Mouse (Mus musculus): Measurements from ENCODE around the gene Igfals. TPM values are rescaled to one million over a fixed set of nuclear protein-coding genes. Genes with fewer than 3 reads are reported as not detected.

Gene Igfals
- polyA plus RNA-seq, 1 experiment from 2014 or later, result 1.1 TPM

DNA sequence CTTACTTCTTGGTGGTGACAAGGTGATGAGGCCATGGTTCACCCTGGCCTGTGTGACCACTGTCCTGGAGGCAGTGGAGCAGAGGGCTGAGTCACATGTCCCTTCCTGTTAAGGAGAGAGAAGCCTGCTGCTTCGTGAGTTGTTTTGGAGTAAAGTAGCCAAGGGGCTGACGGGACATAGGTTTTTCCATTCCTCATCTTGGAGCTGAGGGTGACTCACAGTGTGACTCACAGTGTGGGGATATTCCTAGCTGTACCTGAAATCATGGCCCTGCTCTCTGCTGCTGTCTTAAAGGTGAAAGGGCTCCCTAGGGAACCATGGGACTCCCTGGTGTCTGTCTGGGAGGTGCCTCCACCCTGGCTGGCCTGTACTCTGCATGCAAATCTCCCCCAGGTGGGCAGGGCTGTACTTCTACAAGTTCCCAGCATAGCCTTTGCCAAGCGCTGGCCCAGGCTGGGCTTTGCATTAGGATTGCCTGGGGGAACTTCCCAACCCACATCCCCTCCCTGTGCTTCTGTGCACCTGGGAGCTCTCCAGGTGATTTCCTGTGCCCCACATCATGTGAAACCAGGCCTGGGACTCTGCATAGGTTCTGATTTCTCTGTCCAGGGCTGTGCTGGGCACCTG, 9.8 kb upstream of the Igfals start:
- no peaks in the 10 kb centered on the region for H3K4me1 ChIP-seq (ENCODE audit: control insufficient read depth, insufficient read depth, low read length)
- H3K36me3 ChIP-seq (ENCODE audit: control insufficient read depth, insufficient read depth, low read length), result peaks cover 10% of the 10 kb centered on the region; the same call in 1 of the 2 replicates
- H3K27me3 ChIP-seq (ENCODE audit: control insufficient read depth, insufficient read depth, low read length), result no peaks in the 10 kb centered on the region
- no peak overlapping the region for H3K4me3 ChIP-seq (ENCODE audit: low read depth, low read length)
- H3K9ac ChIP-seq (replicated peaks; ENCODE audit: low read depth, low read length), result no peak overlapping the region
- no peak overlapping the region for H3K4me2 ChIP-seq (replicated peaks; ENCODE audit: low read depth, low read length)
- no peak overlapping the region for H3K27ac ChIP-seq (ENCODE audit: low read length)
- 87% methylated on average over 3 of the region's 3 CpGs for whole genome bisulfite sequencing
- no peaks in the 10 kb centered on the region for H3K9me3 ChIP-seq (ENCODE audit: control insufficient read depth, low read depth, low read length)
- ATAC-seq (ENCODE audit: insufficient number of reproducible peaks, insufficient read depth, low FRiP score, low read depth), result no peak

DNA sequence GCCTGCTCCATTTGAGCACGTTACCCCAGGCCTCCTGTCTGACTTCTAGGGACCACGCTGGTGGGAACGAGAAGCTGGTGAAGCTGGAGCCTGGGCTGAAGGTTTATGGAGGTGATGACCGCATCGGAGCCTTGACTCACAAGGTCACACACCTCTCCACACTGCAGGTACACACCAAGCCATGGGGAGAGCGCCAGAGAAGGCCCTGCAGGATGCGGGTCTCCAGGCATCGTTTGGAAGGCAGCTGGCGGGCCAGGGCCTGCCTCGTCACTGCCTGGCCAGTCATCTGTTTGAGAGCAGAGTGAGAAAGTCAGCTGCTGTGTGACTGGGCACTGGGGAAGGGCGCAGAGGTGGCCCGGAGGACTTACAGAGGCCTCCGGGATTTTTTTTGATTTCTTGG, 9.2 kb upstream of the Igfals start:
- H3K4me3 ChIP-seq (ENCODE audit: low read depth, low read length), result no peak overlapping the region
- no peak overlapping the region for H3K27ac ChIP-seq (ENCODE audit: low read length)
- no peak overlapping the region for H3K9ac ChIP-seq (replicated peaks; ENCODE audit: low read depth, low read length)
- H3K36me3 ChIP-seq (ENCODE audit: control insufficient read depth, insufficient read depth, low read length), result peaks cover 14% of the 10 kb centered on the region
- H3K9me3 ChIP-seq (ENCODE audit: control insufficient read depth, low read depth, low read length), result no peaks in the 10 kb centered on the region
- H3K4me1 ChIP-seq (ENCODE audit: control insufficient read depth, insufficient read depth, low read length), result no peaks in the 10 kb centered on the region
- no peaks in the 10 kb centered on the region for H3K27me3 ChIP-seq (ENCODE audit: control insufficient read depth, insufficient read depth, low read length)
- ATAC-seq (ENCODE audit: insufficient number of reproducible peaks, insufficient read depth, low FRiP score, low read depth), result no peak
- WGBS, result 90% methylated on average over 13 of the region's 13 CpGs
- no peak overlapping the region for H3K4me2 ChIP-seq (replicated peaks; ENCODE audit: low read depth, low read length)

DNA sequence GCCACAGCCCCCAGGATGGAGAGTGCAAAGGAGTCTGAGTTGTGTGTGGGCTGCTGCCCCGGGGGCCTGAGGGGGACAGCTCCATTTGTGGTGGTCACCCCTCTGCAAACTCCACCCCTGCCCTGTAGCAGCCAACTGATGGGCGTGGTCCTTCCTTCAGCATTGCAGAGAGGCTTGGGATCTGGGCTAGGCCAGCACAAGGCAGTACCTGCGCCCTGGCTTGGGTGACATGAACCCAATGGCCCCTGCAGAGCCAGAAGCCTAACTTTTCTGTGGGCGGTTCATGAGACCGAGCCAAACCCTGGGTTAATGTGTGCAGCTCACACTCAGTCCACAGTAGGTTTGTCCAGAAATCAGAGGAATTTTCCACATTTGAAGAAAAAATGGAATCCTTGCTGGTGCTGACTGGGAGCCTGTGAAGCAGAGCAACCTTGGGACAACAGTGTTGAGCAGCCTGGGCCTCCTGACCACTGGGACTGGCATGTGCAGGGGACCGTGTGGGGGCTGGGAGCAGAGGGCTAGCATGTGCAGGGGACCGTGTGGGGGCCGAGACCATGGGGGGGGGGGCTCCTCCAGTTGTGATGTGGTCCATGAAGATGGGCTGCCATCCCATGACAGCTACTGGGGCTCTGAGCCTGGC, 7.8 kb upstream of the Igfals start:
- Histone ChIP-seq H3K4me2 (replicated peaks; ENCODE audit: low read depth, low read length) (no peak overlapping the region), H3K27me3 (ENCODE audit: control insufficient read depth, insufficient read depth, low read length) (no peaks in the 10 kb centered on the region), H3K4me1 (ENCODE audit: control insufficient read depth, insufficient read depth, low read length) (no peaks in the 10 kb centered on the region), H3K9me3 (ENCODE audit: control insufficient read depth, low read depth, low read length) (no peaks in the 10 kb centered on the region), H3K4me3 (ENCODE audit: low read depth, low read length) (no peak overlapping the region), H3K9ac (replicated peaks; ENCODE audit: low read depth, low read length) (no peak overlapping the region), H3K36me3 (ENCODE audit: control insufficient read depth, insufficient read depth, low read length) (peaks cover 25% of the 10 kb centered on the region), H3K27ac (ENCODE audit: low read length) (no peak overlapping the region)
- 89% methylated on average over 8 of the region's 8 CpGs for WGBS
- no peak for ATAC-seq (ENCODE audit: insufficient number of reproducible peaks, insufficient read depth, low FRiP score, low read depth)

DNA sequence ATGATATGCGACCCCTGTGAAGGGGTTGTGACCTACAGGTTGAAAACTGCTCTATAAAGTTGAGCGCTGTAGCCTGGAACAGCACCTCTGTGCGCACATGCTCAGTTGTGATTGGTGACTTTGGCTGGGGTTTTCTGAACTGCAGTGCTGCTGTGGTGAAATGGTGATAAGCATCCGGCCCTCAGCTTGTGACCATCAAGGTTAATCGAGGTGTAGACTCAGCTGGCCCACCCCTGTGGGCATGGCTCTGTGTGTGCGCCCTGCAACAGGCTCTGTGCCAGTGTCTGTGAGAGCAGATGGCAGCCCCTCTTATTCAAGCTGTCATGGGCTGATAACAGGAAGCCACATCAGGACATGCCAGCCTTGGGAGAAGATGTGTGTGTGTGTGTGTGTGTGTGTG, 6.8 kb upstream of the Igfals start:
- no peak overlapping the region for H3K9ac ChIP-seq (replicated peaks; ENCODE audit: low read depth, low read length)
- H3K27ac ChIP-seq (ENCODE audit: low read length), result no peak overlapping the region
- H3K27me3 ChIP-seq (ENCODE audit: control insufficient read depth, insufficient read depth, low read length), result no peaks in the 10 kb centered on the region
- H3K4me1 ChIP-seq (ENCODE audit: control insufficient read depth, insufficient read depth, low read length), result no peaks in the 10 kb centered on the region
- H3K36me3 ChIP-seq (ENCODE audit: control insufficient read depth, insufficient read depth, low read length), result peaks cover 28% of the 10 kb centered on the region
- no peak overlapping the region for H3K4me2 ChIP-seq (replicated peaks; ENCODE audit: low read depth, low read length)
- WGBS, result 85% methylated on average over 6 of the region's 6 CpGs
- H3K9me3 ChIP-seq (ENCODE audit: control insufficient read depth, low read depth, low read length), result no peaks in the 10 kb centered on the region
- ATAC-seq (ENCODE audit: insufficient number of reproducible peaks, insufficient read depth, low FRiP score, low read depth), result peak; percentile 57; the same call in 1 of the 2 replicates
- H3K4me3 ChIP-seq (ENCODE audit: low read depth, low read length), result no peak overlapping the region

GRCm38 (mm10) chr17:24860076-24860475, 5.7 kb upstream of the Igfals start:
- Histone ChIP-seq H3K4me2 (replicated peaks; ENCODE audit: low read depth, low read length) (no peak overlapping the region), H3K36me3 (ENCODE audit: control insufficient read depth, insufficient read depth, low read length) (peaks cover 24% of the 10 kb centered on the region), H3K27me3 (ENCODE audit: control insufficient read depth, insufficient read depth, low read length) (no peaks in the 10 kb centered on the region), H3K4me3 (ENCODE audit: low read depth, low read length) (no peak overlapping the region), H3K27ac (ENCODE audit: low read length) (no peak overlapping the region), H3K9ac (replicated peaks; ENCODE audit: low read depth, low read length) (no peak overlapping the region), H3K4me1 (ENCODE audit: control insufficient read depth, insufficient read depth, low read length) (no peaks in the 10 kb centered on the region), H3K9me3 (ENCODE audit: control insufficient read depth, low read depth, low read length) (no peaks in the 10 kb centered on the region)
- WGBS, result 92% methylated on average over 8 of the region's 8 CpGs
- ATAC-seq (ENCODE audit: insufficient number of reproducible peaks, insufficient read depth, low FRiP score, low read depth), result no peak

GRCm38 (mm10) chr17:24861785-24862184, 4.0 kb upstream of the Igfals start:
- WGBS, result 96% methylated on average over 3 of the region's 3 CpGs
- H3K4me3 ChIP-seq (ENCODE audit: low read depth, low read length), result no peak overlapping the region

GRCm38 (mm10) chr17:24867914-24868313, 2.1 kb downstream of the Igfals start:
- no peak for ATAC-seq (ENCODE audit: insufficient number of reproducible peaks, insufficient read depth, low FRiP score, low read depth)
- Histone ChIP-seq H3K4me2 (replicated peaks; ENCODE audit: low read depth, low read length) (no peak overlapping the region), H3K9me3 (ENCODE audit: control insufficient read depth, low read depth, low read length) (no peaks in the 10 kb centered on the region), H3K27ac (ENCODE audit: low read length) (no peak overlapping the region), H3K9ac (replicated peaks; ENCODE audit: low read depth, low read length) (no peak overlapping the region), H3K4me3 (ENCODE audit: low read depth, low read length) (no peak overlapping the region), H3K36me3 (ENCODE audit: control insufficient read depth, insufficient read depth, low read length) (peaks cover 3% of the 10 kb centered on the region; the same call in 1 of the 2 replicates), H3K27me3 (ENCODE audit: control insufficient read depth, insufficient read depth, low read length) (no peaks in the 10 kb centered on the region), H3K4me1 (ENCODE audit: control insufficient read depth, insufficient read depth, low read length) (no peaks in the 10 kb centered on the region)
- WGBS, result 91% methylated on average over 10 of the region's 10 CpGs

More at GRCm38 (mm10) chr17:24861785-24862184, 4.0 kb upstream of the Igfals start:
- H3K4me1 ChIP-seq (ENCODE audit: control insufficient read depth, insufficient read depth, low read length), result no peaks in the 10 kb centered on the region
- peaks cover 20% of the 10 kb centered on the region for H3K36me3 ChIP-seq (ENCODE audit: control insufficient read depth, insufficient read depth, low read length)
- no peaks in the 10 kb centered on the region for H3K9me3 ChIP-seq (ENCODE audit: control insufficient read depth, low read depth, low read length)
- ATAC-seq (ENCODE audit: insufficient number of reproducible peaks, insufficient read depth, low FRiP score, low read depth), result no peak
- no peak overlapping the region for H3K4me2 ChIP-seq (replicated peaks; ENCODE audit: low read depth, low read length)
- H3K9ac ChIP-seq (replicated peaks; ENCODE audit: low read depth, low read length), result no peak overlapping the region
- no peak overlapping the region for H3K27ac ChIP-seq (ENCODE audit: low read length)
- H3K27me3 ChIP-seq (ENCODE audit: control insufficient read depth, insufficient read depth, low read length), result no peaks in the 10 kb centered on the region

- Histone ChIP-seq H3K27me3 (ENCODE audit: control insufficient read depth, insufficient read depth, low read length) (no peaks in the 10 kb centered on the region), H3K4me2 (replicated peaks; ENCODE audit: low read depth, low read length) (no peak overlapping the region), H3K9me3 (ENCODE audit: control insufficient read depth, low read depth, low read length) (no peaks in the 10 kb centered on the region), H3K9ac (replicated peaks; ENCODE audit: low read depth, low read length) (no peak overlapping the region), H3K36me3 (ENCODE audit: control insufficient read depth, insufficient read depth, low read length) (no peaks in the 10 kb centered on the region), H3K4me3 (ENCODE audit: low read depth, low read length) (no peak overlapping the region), H3K27ac (ENCODE audit: low read length) (no peak overlapping the region), H3K4me1 (ENCODE audit: control insufficient read depth, insufficient read depth, low read length) (0 out of 2 replicates have a peak, but pooled peaks cover 4% of the 10 kb centered on the region)
- 53% methylated on average over 4 of the region's 4 CpGs for WGBS
- no peak for ATAC-seq (ENCODE audit: insufficient number of reproducible peaks, insufficient read depth, low FRiP score, low read depth)
These were observed 8.1 kb downstream of the Igfals start for GRCm38 (mm10) chr17:24873695-24874404.
